10 mouse cellular contexts compared by ENCODE assay signal in the genomic region with DNA sequence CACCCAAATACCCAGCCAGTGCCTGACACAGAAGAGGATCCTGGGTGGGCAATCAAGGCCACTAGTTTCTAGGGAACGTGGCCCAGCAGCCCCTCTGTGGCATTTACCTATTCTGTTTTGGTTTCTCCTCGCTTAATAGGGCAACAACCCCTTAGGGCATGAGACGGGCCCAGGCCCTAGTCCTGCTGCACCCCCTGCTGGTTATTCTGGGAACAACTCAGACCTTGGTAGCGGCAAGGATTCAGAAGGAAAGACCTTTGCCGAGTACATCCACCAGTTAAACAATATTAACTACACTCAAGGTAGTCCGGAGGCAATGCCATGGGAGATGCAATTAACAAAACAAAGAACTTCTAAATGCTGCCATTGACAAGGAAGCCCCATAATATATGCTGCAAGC. TPM values are rescaled to one million over a fixed set of nuclear protein-coding genes. Genes with fewer than 3 reads are reported as not detected.
DNase-seq lines count a peak whose midpoint lies in the region; ATAC-seq lines count a peak whose summit lies in the region.
"Had no signal": no experiment of that assay in that cellular context is flagged by ENCODE, and none has a peak within 500 bp of the region (broad histone marks: within the 10 kb centered on the region; RNA-seq: fewer than 3 reads in every experiment).

No protein-coding gene starts in this region.

- no peaks in the 10 kb centered on the region for H3K4me1 ChIP-seq in limb, embryonic 11.5 days (ENCODE audit: control insufficient read depth, insufficient read depth, low read length)
- no peaks in the 10 kb centered on the region for H3K4me1 ChIP-seq in midbrain, embryonic 16.5 days (ENCODE audit: control insufficient read depth, insufficient read depth, low read length)

- no peaks in the 10 kb centered on the region for H3K9me3 ChIP-seq in limb, embryonic 11.5 days (ENCODE audit: control insufficient read depth, low read length)
- no peaks in the 10 kb centered on the region for H3K9me3 ChIP-seq in midbrain, embryonic 16.5 days (replicated peaks; ENCODE audit: control insufficient read depth, low read length, poor library complexity, severe bottlenecking)

- H3K27me3 ChIP-seq in limb, embryonic 11.5 days (ENCODE audit: control insufficient read depth, insufficient read depth, low read length) = no peaks in the 10 kb centered on the region
- no peaks in the 10 kb centered on the region for H3K27me3 ChIP-seq in midbrain, embryonic 16.5 days (ENCODE audit: control insufficient read depth, insufficient read depth, low read depth, low read length)

- no peak; the same call in 1 of the 2 replicates for ATAC-seq in limb, embryonic 11.5 days (ENCODE audit: insufficient number of reproducible peaks, low FRiP score, low TSS enrichment, low read depth)
- ATAC-seq in midbrain, embryonic 16.5 days = peak; percentile 26; the same call in 1 of the 2 replicates

- H3K4me2 ChIP-seq in limb, embryonic 11.5 days (ENCODE audit: low read depth, severe bottlenecking) = no peak overlapping the region
- H3K4me2 ChIP-seq in midbrain, embryonic 16.5 days (ENCODE audit: low read length) = no peak overlapping the region

- 12% methylated on average over 6 of the region's 6 CpGs for WGBS in limb, embryonic 11.5 days
- WGBS in midbrain, embryonic 16.5 days = 14% methylated on average over 6 of the region's 6 CpGs

- H3K4me3 ChIP-seq in limb, embryonic 11.5 days (ENCODE audit: low read depth, low read length) = no peak overlapping the region
- no peak overlapping the region for H3K4me3 ChIP-seq in midbrain, embryonic 16.5 days (ENCODE audit: low read depth, low read length)

- H3K27ac ChIP-seq in limb, embryonic 11.5 days (replicated peaks; ENCODE audit: low read depth, low read length) = no peak overlapping the region
- H3K27ac ChIP-seq in midbrain, embryonic 16.5 days (ENCODE audit: low read length) = no peak overlapping the region

- H3K9ac ChIP-seq in limb, embryonic 11.5 days (ENCODE audit: low read length) = no peak overlapping the region
- no peak overlapping the region for H3K9ac ChIP-seq in midbrain, embryonic 16.5 days (ENCODE audit: low read depth, low read length)

- no peaks in the 10 kb centered on the region for H3K36me3 ChIP-seq in limb, embryonic 11.5 days (ENCODE audit: control insufficient read depth, insufficient read depth, low read length)
- peaks cover 5% of the 10 kb centered on the region; the same call in 1 of the 2 replicates for H3K36me3 ChIP-seq in midbrain, embryonic 16.5 days (ENCODE audit: control insufficient read depth, insufficient read depth, low read length)

- DNase-seq in heart, adult 8-10 months (ENCODE audit: low spot score) = peak; percentile 52
- DNase-seq in heart, adult 11 months = no peak
- peak; percentile 94 to 95 for DNase-seq in cerebellum, postnatal 14 days
- DNase-seq in gastrocnemius, adult 18-20 months (ENCODE audit: low spot score) = peak; percentile 62
- peak; percentile 70 for DNase-seq in kidney, adult 9 months
- DNase-seq in limb, embryonic 11.5 days (ENCODE audit: low spot score) = peak; percentile 87
- DNase-seq in spleen, postnatal 4 days (ENCODE audit: low spot score in 2 of 2) = peak; percentile 65 to 86

RNA-seq across cellular contexts. Expression of a gene that starts 11.2 kb away (rescaled TPM):
- total RNA-seq in heart, adult 8-10 months (2022) = not detected
- total RNA-seq in gastrocnemius, adult 18-20 months (2021) = not detected
- polyA plus RNA-seq in limb, embryonic 11.5 days (2014; fragmentation: Nextera tagmentation; extraction: Ambion mirVana) = not detected in 2 replicates
- polyA plus RNA-seq in midbrain, embryonic 16.5 days (2015; fragmentation: Nextera tagmentation; extraction: Ambion mirVana) = 0.55 and 0.62 TPM in 2 replicates
- total RNA-seq: MEL had no signal
- polyA plus RNA-seq: liver, embryonic 16.5 days had no signal

RNA-seq across cellular contexts. Expression of a gene that starts 15.7 kb away (rescaled TPM):
- under 1 TPM; 0.46 to 0.97 (median 0.77) TPM for total RNA-seq in heart, adult 8-10 months (2022)
- total RNA-seq in gastrocnemius, adult 18-20 months (2021) = under 1 TPM; 0.28 to 0.32 TPM
- 11.1 and 12.8 TPM in 2 replicates for polyA plus RNA-seq in limb, embryonic 11.5 days (2014; fragmentation: Nextera tagmentation; extraction: Ambion mirVana)
- 22.7 and 23.9 TPM in 2 replicates for polyA plus RNA-seq in midbrain, embryonic 16.5 days (2015; fragmentation: Nextera tagmentation; extraction: Ambion mirVana)
- total RNA-seq: MEL had no signal

RNA-seq across cellular contexts. Expression of a gene that starts 39.3 kb away (rescaled TPM):
- total RNA-seq in heart, adult 8-10 months (2022) = 10 to 100 TPM in 2 of 4 experiments, 1 to 10 TPM in 2; 8.0 to 13.3 (median 9.5) TPM
- total RNA-seq in gastrocnemius, adult 18-20 months (2021) = 1 to 10 TPM; 5.0 to 6.0 TPM
- 7.5 and 11.4 TPM in 2 replicates for polyA plus RNA-seq in limb, embryonic 11.5 days (2014; fragmentation: Nextera tagmentation; extraction: Ambion mirVana)
- polyA plus RNA-seq in midbrain, embryonic 16.5 days (2015; fragmentation: Nextera tagmentation; extraction: Ambion mirVana) = 12.4 and 13.8 TPM in 2 replicates
- total RNA-seq: MEL had no signal

RNA-seq across cellular contexts. Expression of a gene that starts 54.2 kb away (rescaled TPM):
- total RNA-seq in heart, adult 8-10 months (2022) = 1 to 10 TPM in 3 of 4 experiments, under 1 TPM in 1; 0.98 to 1.7 (median 1.1) TPM
- under 1 TPM; 0.36 to 0.46 TPM for total RNA-seq in gastrocnemius, adult 18-20 months (2021)
- polyA plus RNA-seq in limb, embryonic 11.5 days (2014; fragmentation: Nextera tagmentation; extraction: Ambion mirVana) = 2.5 and 3.1 TPM in 2 replicates
- 92.6 and 103 TPM in 2 replicates for polyA plus RNA-seq in midbrain, embryonic 16.5 days (2015; fragmentation: Nextera tagmentation; extraction: Ambion mirVana)
- total RNA-seq: MEL had no signal
